Mouse (Mus musculus): ENCODE results near the gene Spata31d1a. TPM values are rescaled to one million over a fixed set of nuclear protein-coding genes. Genes with fewer than 3 reads are reported as not detected.

Spata31d1a gene
- total and polyA plus RNA-seq, 3 experiments: 0.05 TPM; not detected in 2

DNA sequence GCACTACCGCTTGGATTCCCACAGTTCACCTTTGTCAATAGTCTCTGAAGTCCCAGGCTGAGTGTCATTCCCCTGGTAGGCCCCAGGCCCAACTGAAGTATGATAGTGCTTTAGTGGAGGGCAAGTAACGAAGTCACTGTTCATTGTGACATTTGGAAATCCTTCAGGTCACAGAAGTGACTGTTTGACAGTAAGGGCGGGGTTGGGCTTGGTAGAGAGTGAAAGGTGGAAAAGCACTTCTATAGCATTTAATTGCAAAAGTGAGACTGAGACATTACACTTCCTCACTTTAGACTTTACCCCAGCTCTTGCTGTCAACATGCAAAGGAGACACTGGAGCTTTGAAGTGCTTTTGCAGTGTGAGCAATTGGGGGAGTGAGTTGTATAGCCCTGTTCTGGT is 16.1 kb downstream of the Spata31d1a start, which contains the start of gene 4921517D22Rik:
4921517D22Rik (minus strand) TSS at position 101 of the 400 bp plus-strand sequence.
- peaks cover 5% of the 10 kb centered on the region for H3K9me3 ChIP-seq (replicated peaks)
- H3K4me3 ChIP-seq (ENCODE audit: low read depth, low read length): no peak within 1 kb of the TSS
- no peaks in the 10 kb centered on the region for H3K36me3 ChIP-seq (replicated peaks)
- no peak for DNase-seq (ENCODE audit: low spot score)
- no peak for ATAC-seq (ENCODE audit: extremely low read depth, insufficient number of reproducible peaks, low FRiP score, poor library complexity, severe bottlenecking)
- H3K27me3 ChIP-seq (ENCODE audit: insufficient read depth, low read length): peaks cover 31% of the 10 kb centered on the region
- TF ChIP-seq CTCF (IDR thresholded peaks at IDR 0.05; ENCODE audit: low read depth, low read length) (no peak), GATA1 (IDR thresholded peaks at IDR 0.05; ENCODE audit: borderline replicate concordance, low read length) (no peak), GATA2 (IDR thresholded peaks at IDR 0.05; ENCODE audit: borderline replicate concordance, low read depth, low read length) (no peak), POLR2AphosphoS5 (IDR thresholded peaks at IDR 0.05; ENCODE audit: insufficient replicate concordance, low read depth, low read length) (no peak), TAL1 (conservative IDR thresholded peaks at IDR 0.05; ENCODE audit: low read depth, low read length) (no peak)
- peaks cover 7% of the 10 kb centered on the region; the same call in 1 of the 2 replicates for H3K4me1 ChIP-seq (ENCODE audit: insufficient read depth, low read depth, low read length)

DNA sequence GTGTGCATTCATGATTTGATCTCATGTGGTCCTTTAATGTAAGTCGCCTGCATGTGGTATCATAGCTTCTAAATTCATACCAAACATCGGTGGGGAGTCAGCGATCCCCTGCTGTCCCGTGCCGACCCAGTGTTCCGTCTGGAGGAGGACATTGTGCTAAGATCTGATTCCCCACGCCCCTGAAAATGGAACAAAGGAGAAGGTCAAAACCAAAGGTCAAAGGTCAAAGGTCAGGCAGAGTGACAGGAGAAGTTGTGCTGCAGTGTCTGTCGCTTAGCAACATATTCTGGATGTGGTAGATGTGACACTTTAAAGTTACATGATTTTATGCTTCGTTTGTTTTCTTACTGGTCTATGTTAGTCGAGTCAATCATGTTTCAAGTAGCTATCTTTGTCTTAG is 18.7 kb downstream of the Spata31d1a start:
- Histone ChIP-seq H3K36me3 (replicated peaks) (no peaks in the 10 kb centered on the region), H3K27me3 (ENCODE audit: insufficient read depth, low read length) (peaks cover 16% of the 10 kb centered on the region), H3K9me3 (replicated peaks) (peaks cover 5% of the 10 kb centered on the region), H3K4me3 (ENCODE audit: low read depth, low read length) (no peak overlapping the region), H3K4me1 (ENCODE audit: insufficient read depth, low read depth, low read length) (0 out of 2 replicates have a peak, but pooled peaks cover 7% of the 10 kb centered on the region)
- TF ChIP-seq POLR2AphosphoS5 (IDR thresholded peaks at IDR 0.05; ENCODE audit: insufficient replicate concordance, low read depth, low read length) (no peak), CTCF (IDR thresholded peaks at IDR 0.05; ENCODE audit: low read depth, low read length) (no peak), GATA1 (IDR thresholded peaks at IDR 0.05; ENCODE audit: borderline replicate concordance, low read length) (no peak), TAL1 (conservative IDR thresholded peaks at IDR 0.05; ENCODE audit: low read depth, low read length) (no peak), GATA2 (IDR thresholded peaks at IDR 0.05; ENCODE audit: borderline replicate concordance, low read depth, low read length) (no peak)
- no peak for ATAC-seq (ENCODE audit: extremely low read depth, insufficient number of reproducible peaks, low FRiP score, poor library complexity, severe bottlenecking)
- no peak for DNase-seq (ENCODE audit: low spot score)

DNA sequence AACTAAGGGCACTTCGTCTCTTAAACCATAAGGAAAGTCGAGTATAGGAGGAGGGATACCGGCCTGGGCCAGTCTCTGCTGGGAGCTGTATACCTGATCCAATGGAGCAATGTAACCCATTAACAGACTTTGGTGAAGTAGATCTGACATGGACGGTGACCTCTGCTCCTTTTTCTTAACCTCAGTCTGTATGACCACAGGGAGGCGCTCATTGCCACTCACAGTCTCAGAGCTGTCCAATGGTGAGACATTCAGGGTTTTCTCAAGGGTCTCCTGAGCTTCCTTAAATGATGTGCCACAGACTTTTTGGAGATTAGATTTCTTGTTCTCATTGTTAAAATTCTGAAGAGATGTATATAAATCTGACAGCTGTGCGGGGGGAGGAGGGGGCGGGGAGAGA is 19.6 kb downstream of the Spata31d1a start:
- H3K36me3 ChIP-seq (replicated peaks): no peaks in the 10 kb centered on the region
- peaks cover 7% of the 10 kb centered on the region; the same call in 1 of the 2 replicates for H3K4me1 ChIP-seq (ENCODE audit: insufficient read depth, low read depth, low read length)
- peaks cover 14% of the 10 kb centered on the region for H3K27me3 ChIP-seq (ENCODE audit: insufficient read depth, low read length)
- DNase-seq (ENCODE audit: low spot score) (no peak), ATAC-seq (ENCODE audit: extremely low read depth, insufficient number of reproducible peaks, low FRiP score, poor library complexity, severe bottlenecking) (no peak)
- peaks cover 5% of the 10 kb centered on the region for H3K9me3 ChIP-seq (replicated peaks)
- TF ChIP-seq GATA1 (IDR thresholded peaks at IDR 0.05; ENCODE audit: borderline replicate concordance, low read length) (no peak), TAL1 (conservative IDR thresholded peaks at IDR 0.05; ENCODE audit: low read depth, low read length) (no peak), CTCF (IDR thresholded peaks at IDR 0.05; ENCODE audit: low read depth, low read length) (no peak), POLR2AphosphoS5 (IDR thresholded peaks at IDR 0.05; ENCODE audit: insufficient replicate concordance, low read depth, low read length) (no peak), GATA2 (IDR thresholded peaks at IDR 0.05; ENCODE audit: borderline replicate concordance, low read depth, low read length) (no peak)
- H3K4me3 ChIP-seq (ENCODE audit: low read depth, low read length): no peak overlapping the region

DNA sequence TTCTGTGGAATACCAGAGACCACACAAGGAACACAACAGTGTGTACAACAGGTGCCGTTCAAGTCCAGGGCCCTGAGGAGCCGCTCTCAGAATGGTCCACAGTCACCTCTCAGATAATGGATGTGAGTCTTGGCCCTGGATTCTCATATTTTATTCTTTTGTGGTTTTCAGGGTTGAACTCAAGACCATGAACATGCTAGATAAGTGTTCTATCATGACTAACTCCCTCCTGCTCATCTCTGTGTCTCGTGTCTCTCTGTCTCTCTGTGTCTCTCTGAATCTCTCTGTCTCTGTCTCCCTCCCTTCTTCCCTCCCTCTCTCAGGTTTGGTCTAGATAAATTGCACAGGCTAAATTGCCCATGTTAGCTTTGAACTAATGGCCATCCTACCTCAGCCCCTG is 20.3 kb downstream of the Spata31d1a start:
- Histone ChIP-seq H3K4me3 (ENCODE audit: low read depth, low read length) (no peak overlapping the region), H3K9me3 (replicated peaks) (peaks cover 5% of the 10 kb centered on the region), H3K36me3 (replicated peaks) (no peaks in the 10 kb centered on the region), H3K27me3 (ENCODE audit: insufficient read depth, low read length) (peaks cover 12% of the 10 kb centered on the region), H3K4me1 (ENCODE audit: insufficient read depth, low read depth, low read length) (peaks cover 13% of the 10 kb centered on the region)
- DNase-seq (ENCODE audit: low spot score) (no peak), ATAC-seq (ENCODE audit: extremely low read depth, insufficient number of reproducible peaks, low FRiP score, poor library complexity, severe bottlenecking) (no peak)
- no peak for TF ChIP-seq TAL1 (conservative IDR thresholded peaks at IDR 0.05; ENCODE audit: low read depth, low read length)
- TF ChIP-seq CTCF (IDR thresholded peaks at IDR 0.05; ENCODE audit: low read depth, low read length): no peak
- no peak for TF ChIP-seq GATA1 (IDR thresholded peaks at IDR 0.05; ENCODE audit: borderline replicate concordance, low read length)
- no peak for TF ChIP-seq POLR2AphosphoS5 (IDR thresholded peaks at IDR 0.05; ENCODE audit: insufficient replicate concordance, low read depth, low read length)
- no peak for TF ChIP-seq GATA2 (IDR thresholded peaks at IDR 0.05; ENCODE audit: borderline replicate concordance, low read depth, low read length)

DNA sequence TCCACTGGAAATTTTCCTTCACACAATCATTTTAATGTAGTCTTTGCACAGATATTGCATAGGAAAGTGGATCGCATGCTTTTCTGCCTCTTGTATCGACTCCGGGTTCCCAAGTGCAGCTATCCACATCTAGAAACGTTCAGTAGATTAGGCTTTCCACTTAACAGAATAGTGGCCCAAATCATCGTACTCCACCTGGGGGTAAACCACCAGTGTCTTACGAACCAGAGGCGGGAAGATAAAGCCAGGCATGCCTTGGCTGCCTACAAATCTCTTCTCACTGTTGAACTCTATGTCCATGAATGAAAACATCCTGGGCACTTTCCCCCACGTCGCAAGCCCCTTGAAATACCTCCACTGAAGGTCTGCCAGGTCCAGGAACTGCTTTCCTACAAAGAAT is 20.8 kb downstream of the Spata31d1a start:
- DNase-seq (ENCODE audit: low spot score) (no peak), ATAC-seq (ENCODE audit: extremely low read depth, insufficient number of reproducible peaks, low FRiP score, poor library complexity, severe bottlenecking) (no peak)
- TF ChIP-seq POLR2AphosphoS5 (IDR thresholded peaks at IDR 0.05; ENCODE audit: insufficient replicate concordance, low read depth, low read length) (no peak), CTCF (IDR thresholded peaks at IDR 0.05; ENCODE audit: low read depth, low read length) (no peak), GATA2 (IDR thresholded peaks at IDR 0.05; ENCODE audit: borderline replicate concordance, low read depth, low read length) (no peak)
- Histone ChIP-seq H3K4me1 (ENCODE audit: insufficient read depth, low read depth, low read length) (peaks cover 13% of the 10 kb centered on the region), H3K9me3 (replicated peaks) (peaks cover 5% of the 10 kb centered on the region), H3K4me3 (ENCODE audit: low read depth, low read length) (no peak overlapping the region), H3K36me3 (replicated peaks) (no peaks in the 10 kb centered on the region), H3K27me3 (ENCODE audit: insufficient read depth, low read length) (peaks cover 12% of the 10 kb centered on the region)

DNA sequence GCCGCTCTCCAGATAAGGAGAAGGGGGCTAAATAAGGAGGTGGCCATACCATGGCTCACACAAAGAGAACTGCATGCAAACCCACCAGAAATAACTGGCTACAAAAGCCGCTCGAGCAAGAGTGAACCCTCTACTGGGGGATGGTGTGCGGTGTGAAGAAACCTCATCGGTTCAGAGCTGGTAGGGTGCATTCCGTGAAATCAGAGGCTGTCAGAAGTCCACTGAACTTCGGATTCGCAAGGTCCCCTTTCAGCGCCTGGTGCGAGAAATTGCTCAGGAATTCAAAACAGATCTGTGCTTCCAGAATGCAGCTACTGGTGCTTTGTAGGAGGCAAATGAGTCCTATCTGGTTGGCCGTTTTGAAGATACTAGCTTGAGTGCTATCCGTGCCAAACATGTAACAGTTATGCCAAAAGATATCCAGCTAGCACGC is 21.8 kb downstream of the Spata31d1a start:
- H3K4me3 ChIP-seq (ENCODE audit: low read depth, low read length): no peak overlapping the region
- no peaks in the 10 kb centered on the region for H3K36me3 ChIP-seq (replicated peaks)
- peaks cover 8% of the 10 kb centered on the region for H3K4me1 ChIP-seq (ENCODE audit: insufficient read depth, low read depth, low read length)
- peaks cover 5% of the 10 kb centered on the region for H3K9me3 ChIP-seq (replicated peaks)
- TF ChIP-seq TAL1 (conservative IDR thresholded peaks at IDR 0.05; ENCODE audit: low read depth, low read length): no peak
- no peak for TF ChIP-seq CTCF (IDR thresholded peaks at IDR 0.05; ENCODE audit: low read depth, low read length)
- no peak for TF ChIP-seq GATA2 (IDR thresholded peaks at IDR 0.05; ENCODE audit: borderline replicate concordance, low read depth, low read length)
- no peak for TF ChIP-seq POLR2AphosphoS5 (IDR thresholded peaks at IDR 0.05; ENCODE audit: insufficient replicate concordance, low read depth, low read length)
- no peak for TF ChIP-seq GATA1 (IDR thresholded peaks at IDR 0.05; ENCODE audit: borderline replicate concordance, low read length)
- ATAC-seq (ENCODE audit: extremely low read depth, insufficient number of reproducible peaks, low FRiP score, poor library complexity, severe bottlenecking) (no peak), DNase-seq (ENCODE audit: low spot score) (no peak)
- H3K27me3 ChIP-seq (ENCODE audit: insufficient read depth, low read length): peaks cover 5% of the 10 kb centered on the region

Measured in G1E (cell line).